In the genomic region with DNA sequence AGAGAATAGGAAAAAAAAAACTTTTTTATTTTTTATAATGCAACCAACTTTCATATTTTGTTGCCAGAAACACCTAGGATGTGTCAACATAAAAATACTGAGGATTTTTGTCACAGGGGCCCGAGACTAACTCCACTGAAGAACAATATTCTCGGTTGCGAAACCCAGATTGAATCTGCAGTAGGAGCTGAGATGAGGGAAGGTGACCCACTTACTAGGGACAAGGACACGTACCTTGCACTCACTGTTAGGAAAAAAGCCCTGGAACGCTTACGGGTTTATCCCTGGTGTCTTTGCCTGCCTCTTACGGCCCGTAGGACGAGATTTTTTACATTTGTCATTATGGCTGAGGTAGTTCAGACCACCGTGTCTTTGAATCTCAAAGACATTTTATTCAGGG, we compare ENCODE assay signal across 23 mouse cellular contexts. TPM values are rescaled to one million over a fixed set of nuclear protein-coding genes. Genes with fewer than 3 reads are reported as not detected.
A peak's percentile ranks its signal among the peaks of the same experiment; 100 is the strongest.
DNase-seq lines count a peak whose midpoint lies in the region; ATAC-seq and TF ChIP-seq lines count a peak whose summit lies in the region.
"Had no signal": no experiment of that assay in that cellular context is flagged by ENCODE, and none has a peak within 500 bp of the region (broad histone marks: within the 10 kb centered on the region; RNA-seq: fewer than 3 reads in every experiment).

No protein-coding gene starts in this region.

- no peaks in the 10 kb centered on the region for H3K9me3 ChIP-seq in lung, postnatal 0 days (ENCODE audit: low read length)
- H3K9me3 ChIP-seq: embryonic facial prominence, embryonic 10.5 days; embryonic facial prominence, embryonic 12.5 days; forebrain, embryonic 13.5 days; forebrain, embryonic 15.5 days; G1E had no signal

- TF ChIP-seq CTCF in liver, adult 2 months (IDR thresholded peaks at IDR 0.05; ENCODE audit: low read depth, low read length), result no peak
- TF ChIP-seq CTCF in lung, postnatal 0 days (IDR thresholded peaks at IDR 0.05), result no peak

- H3K4me2 ChIP-seq in lung, postnatal 0 days (replicated peaks; ENCODE audit: low read depth, low read length), result peak overlapping the region; percentile 29; the same call in 1 of the 2 replicates
- H3K4me2 ChIP-seq: embryonic facial prominence, embryonic 12.5 days; forebrain, embryonic 13.5 days; forebrain, embryonic 15.5 days had no signal

- no peaks in the 10 kb centered on the region for H3K36me3 ChIP-seq in liver, adult 2 months (ENCODE audit: control insufficient read depth, insufficient read depth, low read length)
- H3K36me3 ChIP-seq in lung, postnatal 0 days (ENCODE audit: insufficient read depth, low read length), result no peaks in the 10 kb centered on the region
- H3K36me3 ChIP-seq: embryonic facial prominence, embryonic 12.5 days; forebrain, embryonic 15.5 days had no signal

- no peak for ATAC-seq in lung, postnatal 0 days
- ATAC-seq: activated CD4-positive, CD25-positive, alpha-beta regulatory T cell, adult 4 months; CD4-positive, CD25-positive, alpha-beta regulatory T cell, adult 4 months; forebrain, embryonic 13.5 days; forebrain, embryonic 15.5 days; forebrain, postnatal 0 days; Patski had no signal

- H3K9ac ChIP-seq in liver, adult 2 months (ENCODE audit: low read depth, low read length), result 0 out of 2 replicates have a peak overlapping the region, but pooled peaks have one; percentile 39
- 0 out of 2 replicates have a peak overlapping the region, but pooled peaks have one; percentile 23 for H3K9ac ChIP-seq in lung, postnatal 0 days (replicated peaks; ENCODE audit: low read depth)
- H3K9ac ChIP-seq: embryonic facial prominence, embryonic 12.5 days; forebrain, embryonic 13.5 days; forebrain, embryonic 15.5 days; forebrain, postnatal 0 days had no signal

- peaks cover 50% of the 10 kb centered on the region for H3K79me2 ChIP-seq in liver, adult 2 months (ENCODE audit: control insufficient read depth, insufficient read depth, low read length)

- no peak for TF ChIP-seq EP300 in lung, postnatal 0 days (IDR thresholded peaks at IDR 0.05)

- no peak overlapping the region for H3K4me3 ChIP-seq in liver, adult 2 months (ENCODE audit: insufficient read depth, low read depth, low read length)
- peak overlapping the region; percentile 1; the same call in 1 of the 2 replicates for H3K4me3 ChIP-seq in lung, postnatal 0 days (ENCODE audit: low read depth, low read length)
- H3K4me3 ChIP-seq: embryonic facial prominence, embryonic 10.5 days; embryonic facial prominence, embryonic 12.5 days; forebrain, embryonic 13.5 days; forebrain, embryonic 15.5 days had no signal

- H3K27ac ChIP-seq in liver, adult 2 months (replicated peaks; ENCODE audit: insufficient read depth, low read depth, low read length), result peak overlapping the region; percentile 62
- peak overlapping the region; percentile 83 for H3K27ac ChIP-seq in lung, postnatal 0 days (ENCODE audit: low read length)
- H3K27ac ChIP-seq: embryonic facial prominence, embryonic 12.5 days; forebrain, embryonic 13.5 days; forebrain, embryonic 15.5 days had no signal

- peaks cover 55% of the 10 kb centered on the region for H3K4me1 ChIP-seq in liver, adult 2 months (ENCODE audit: control insufficient read depth, insufficient read depth, low read length)
- H3K4me1 ChIP-seq in lung, postnatal 0 days (ENCODE audit: insufficient read depth, low read depth, low read length), result peaks cover 28% of the 10 kb centered on the region; the same call in 1 of the 2 replicates

- H3K27me3 ChIP-seq in liver, adult 2 months (ENCODE audit: control insufficient read depth, insufficient read depth, low read length), result no peaks in the 10 kb centered on the region
- no peaks in the 10 kb centered on the region for H3K27me3 ChIP-seq in lung, postnatal 0 days (replicated peaks; ENCODE audit: insufficient read depth, low read length)
- H3K27me3 ChIP-seq: CH12.LX; embryonic facial prominence, embryonic 12.5 days; forebrain, embryonic 13.5 days; forebrain, embryonic 15.5 days; Patski had no signal

- 29% methylated on average over 10 of the region's 10 CpGs for WGBS in liver, adult 2 months
- WGBS in lung, postnatal 0 days, result 56% methylated on average over 10 of the region's 10 CpGs

- DNase-seq in adrenal gland, adult 2 months, result peak; percentile 41
- no peak for DNase-seq in adrenal gland, postnatal 14 days
- DNase-seq in liver, adult 2 months (ENCODE audit: extremely low read depth, low read depth, low spot score), result peak; percentile 92
- DNase-seq in liver, result no peak
- peak; percentile 40 for DNase-seq in lung, postnatal 0 days (ENCODE audit: low spot score)
- no peak for DNase-seq in lung, adult 18-20 months
- DNase-seq: adrenal gland, postnatal 10 days; adrenal gland, postnatal 36 days; B cell, adult 2 months; cerebellum, adult 11-12 months; cerebellum, adult 9-10 months; cerebellum, postnatal 10 days; cerebellum, postnatal 25 days; forebrain, postnatal 0 days had no signal

- TF ChIP-seq POLR2A in liver, adult 2 months (IDR thresholded peaks at IDR 0.05; ENCODE audit: extremely low read depth, insufficient read depth, low read length), result no peak

RNA-seq across cellular contexts. Expression of a gene that starts 25.2 kb away (rescaled TPM):
- 1,000 to 10,000 TPM in 1 of 2 experiments, 100 to 1,000 TPM in 1; 490 to 1,131 TPM for total RNA-seq in adrenal gland, adult 2 months (2021)
- polyA plus RNA-seq in adrenal gland, adult 2 months (2012; rRNA removed), result 123 and 254 TPM in 2 replicates
- total RNA-seq in adrenal gland, postnatal 14 days (2021), result 285 and 347 TPM in 2 replicates
- total RNA-seq in liver, adult 2 months (2014; rRNA removed), result 228 and 280 TPM in 2 replicates
- polyA plus RNA-seq in liver, adult 2 months (2012; rRNA removed), result 234 and 322 TPM in 2 replicates
- 179 and 213 TPM in 2 replicates for polyA plus RNA-seq in lung, postnatal 0 days (2015; fragmentation: Nextera tagmentation; extraction: Ambion mirVana)

Comparison
In these comparisons a context has a peak if more than half of its experiments do, and no peak if none do; other contexts are left out.
1. DNase-seq: peak in adrenal gland, adult 2 months (single experiment), liver, adult 2 months (single experiment) and lung, postnatal 0 days (single experiment); none in adrenal gland, postnatal 14 days (single experiment), liver (single experiment) and lung, adult 18-20 months (0 of 2).